Mouse (Mus musculus) heart, postnatal 0 days (tissue): ENCODE data around the gene Tmem132d.

ENCODE experiments used
- CTCF ChIP-seq: IDR thresholded peaks from 2 replicates; pipeline ENCODE4 v1.5.1; 2016; ENCODE audit warnings: antibody characterized with exemption, control low read depth, low read depth
- EP300 ChIP-seq: IDR thresholded peaks from 2 replicates; pipeline ENCODE4 v1.6.1; 2016; ENCODE audit warnings: antibody characterized with exemption, low read depth

DNA sequence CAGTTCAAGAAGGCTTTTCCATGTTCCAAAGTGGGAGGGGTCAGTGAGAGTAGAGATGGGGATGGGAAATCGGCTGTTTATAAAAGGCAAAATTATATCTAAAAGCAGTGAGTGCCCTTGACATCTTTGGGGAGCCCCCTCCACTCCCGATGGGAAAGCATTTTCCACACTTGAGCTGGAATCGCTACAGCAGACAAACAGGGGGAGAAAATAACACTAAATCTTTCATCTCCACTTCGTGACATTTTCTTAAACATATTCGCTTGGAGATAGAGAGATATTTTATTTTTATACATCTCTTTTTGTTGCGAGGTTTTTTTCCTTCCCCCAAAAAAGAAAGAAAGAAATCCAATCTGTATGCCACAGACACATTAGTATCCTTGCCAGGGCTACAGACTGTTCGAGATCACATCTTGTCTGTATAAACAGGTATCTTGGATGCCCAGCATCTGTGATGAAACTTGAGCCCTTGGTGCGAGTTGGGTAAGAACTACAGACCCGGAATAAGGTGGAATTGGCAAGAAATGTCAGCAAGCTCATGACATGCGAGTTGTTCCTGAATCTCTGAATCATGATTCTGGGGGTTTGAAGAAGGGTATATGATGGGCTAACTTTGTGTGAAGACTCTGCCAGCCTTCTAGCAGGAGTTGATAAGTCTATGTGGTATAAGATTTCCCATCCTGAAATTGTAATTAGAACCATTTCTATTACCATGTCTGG is 436.2 kb downstream of the Tmem132d start:
- TF ChIP-seq EP300 = no peak
- no peak for TF ChIP-seq CTCF
